8 mouse cellular contexts compared by ENCODE assay signal in genomic region chr11:36243747-36244490, GRCm38 (mm10).
DNase-seq lines count a peak whose midpoint lies in the region; ATAC-seq lines count a peak whose summit lies in the region.

No protein-coding gene starts in this region.

- no peak overlapping the region for H3K27ac ChIP-seq in heart, embryonic 10.5 days
- H3K27ac ChIP-seq in midbrain, embryonic 12.5 days (replicated peaks), result peak overlapping the region; percentile 36; the same call in 1 of the 2 replicates

- H3K9me3 ChIP-seq in heart, embryonic 10.5 days, result no peaks in the 10 kb centered on the region
- no peaks in the 10 kb centered on the region for H3K9me3 ChIP-seq in midbrain, embryonic 12.5 days

- H3K9ac ChIP-seq in midbrain, embryonic 12.5 days (replicated peaks), result no peak overlapping the region

- H3K27me3 ChIP-seq in heart, embryonic 10.5 days (ENCODE audit: insufficient read depth, poor library complexity, severe bottlenecking), result no peaks in the 10 kb centered on the region
- no peaks in the 10 kb centered on the region for H3K27me3 ChIP-seq in midbrain, embryonic 12.5 days

- no peak overlapping the region for H3K4me3 ChIP-seq in heart, embryonic 10.5 days
- H3K4me3 ChIP-seq in midbrain, embryonic 12.5 days, result no peak overlapping the region

- 81% methylated on average over 18 of the region's 18 CpGs for WGBS in heart, embryonic 10.5 days
- WGBS in midbrain, embryonic 12.5 days, result 69% methylated on average over 18 of the region's 18 CpGs

- peak; percentile 20 for DNase-seq in heart, postnatal 4 days
- no peak for DNase-seq in heart, embryonic 10.5 days (ENCODE audit: low spot score)
- DNase-seq in fat pad, adult 2 months (ENCODE audit: extremely low read depth, low read depth, low spot score), result peak; percentile 23
- peak; percentile 70 for DNase-seq in layer of hippocampus, adult 9-11 months
- no peak for DNase-seq in retina, postnatal 1 day
- DNase-seq in spleen, postnatal 4 days (ENCODE audit: low spot score in 2 of 2), result no peak
- no peak for DNase-seq in adrenal gland, adult 8-10 months

- no peaks in the 10 kb centered on the region for H3K36me3 ChIP-seq in heart, embryonic 10.5 days
- no peaks in the 10 kb centered on the region for H3K36me3 ChIP-seq in midbrain, embryonic 12.5 days

- H3K4me2 ChIP-seq in midbrain, embryonic 12.5 days (replicated peaks), result no peak overlapping the region

- ATAC-seq in midbrain, embryonic 12.5 days (ENCODE audit: low FRiP score, low read depth), result no peak

- no peaks in the 10 kb centered on the region for H3K4me1 ChIP-seq in heart, embryonic 10.5 days
- peaks cover 13% of the 10 kb centered on the region for H3K4me1 ChIP-seq in midbrain, embryonic 12.5 days

Comparison
In these comparisons a context has a peak if more than half of its experiments do, and no peak if none do; other contexts are left out.
1. DNase-seq: peak in heart, postnatal 4 days (single experiment), fat pad, adult 2 months (single experiment) and layer of hippocampus, adult 9-11 months (single experiment); none in heart, embryonic 10.5 days (single experiment), retina, postnatal 1 day (single experiment), spleen, postnatal 4 days (0 of 2) and adrenal gland, adult 8-10 months (single experiment).